Mouse (Mus musculus) liver, embryonic 13.5 days (tissue): ENCODE measurements around the gene Lbhd2. TPM values are rescaled to one million over a fixed set of nuclear protein-coding genes. Genes with fewer than 3 reads are reported as not detected.

Experiments
- ATAC-seq: fragments of 200-750 bp; cut with Nextera tagmentation; 2 replicates; pipeline ENCODE4 v1.8.0; 2017; ENCODE audit warnings: low read depth, mild to moderate bottlenecking, moderate number of reproducible peaks, moderate library complexity
- DNase-seq: peaks from one replicate; pipeline ENCODE4 v3.0.0; 2022
- H3K27ac ChIP-seq: fragments of 300-500 bp; sonication (generic); 2 replicates; pipeline ENCODE4 v1.5.1; 2015; ENCODE audit warnings: moderate library complexity, mild to moderate bottlenecking, inconsistent platforms
- H3K27me3 ChIP-seq: fragments of 300-500 bp; sonication (generic); 2 replicates; pipeline ENCODE4 v1.6.1; 2015; ENCODE audit warnings: mild to moderate bottlenecking, inconsistent platforms
- H3K36me3 ChIP-seq: fragments of 300-500 bp; sonication (generic); 2 replicates; pipeline ENCODE4 v1.6.1; 2015; ENCODE audit warnings: mild to moderate bottlenecking, inconsistent platforms
- H3K4me1 ChIP-seq: fragments of 300-500 bp; sonication (generic); replicated peaks from 2 replicates; pipeline ENCODE4 v1.6.1; 2015; ENCODE audit warnings: inconsistent platforms
- H3K4me2 ChIP-seq: fragments of 300-500 bp; sonication (generic); 2 replicates; pipeline ENCODE4 v1.6.1; 2015; ENCODE audit warnings: inconsistent platforms, mild to moderate bottlenecking, moderate library complexity
- H3K4me3 ChIP-seq: fragments of 300-500 bp; sonication (generic); replicated peaks from 2 replicates; pipeline ENCODE4 v1.5.1; 2015; ENCODE audit warnings: mild to moderate bottlenecking, inconsistent platforms
- H3K9ac ChIP-seq: fragments of 300-500 bp; sonication (generic); 2 replicates; pipeline ENCODE4 v1.6.1; 2015; ENCODE audit warnings: mild to moderate bottlenecking, inconsistent platforms
- H3K9me3 ChIP-seq: fragments of 300-500 bp; sonication (generic); replicated peaks from 2 replicates; pipeline ENCODE4 v1.6.1; 2016; ENCODE audit warnings: inconsistent platforms
- WGBS: fragments of 180-500 bp; shearing (Covaris S2); methylation state at CpG from one replicate; pipeline ENCODE4 v1.1.7; 2015; ENCODE audit not compliant: insufficient replicate concordance; 5-methylcytosine and 5-hydroxymethylcytosine counted together
- polyA plus RNA-seq: library from polyadenylated mRNA; unstranded; fragments of >200 nt; fragmentation: Nextera tagmentation; extraction: Ambion mirVana; gene quantifications from 2 replicates; pipeline ENCODE4 v1.2.1, GENCODE M21; 2015

Gene Lbhd2
- polyA plus RNA-seq, 1 experiment from 2014 or later = not detected

DNA sequence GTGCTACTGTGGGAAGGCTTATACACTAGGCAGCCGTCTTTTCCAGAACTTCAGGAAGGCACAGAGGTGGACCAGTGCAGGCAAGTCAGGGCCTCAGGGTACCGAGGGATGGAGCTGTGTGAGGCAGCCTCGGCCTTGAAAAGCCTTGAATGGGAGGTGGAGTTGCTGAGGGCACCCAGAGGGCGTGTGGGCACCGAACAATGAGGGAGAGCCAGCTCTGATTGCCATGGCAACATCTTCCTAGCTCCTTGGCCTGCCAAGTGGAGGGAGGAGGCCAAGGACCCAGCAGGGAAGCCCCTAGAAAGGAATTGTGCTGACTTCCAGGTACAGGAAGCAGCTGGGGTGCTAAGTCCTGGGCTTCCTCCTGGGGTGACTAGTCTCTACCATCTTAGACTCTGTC is 3.0 kb downstream of the Lbhd2 start:
- H3K27me3 ChIP-seq = peaks cover 71% of the 10 kb centered on the region
- no peak overlapping the region for H3K4me3 ChIP-seq
- H3K4me2 ChIP-seq = no peak overlapping the region
- H3K9me3 ChIP-seq = no peaks in the 10 kb centered on the region
- H3K9ac ChIP-seq = no peak overlapping the region
- no peak for DNase-seq
- WGBS = 52% methylated on average over 5 of the region's 5 CpGs
- H3K27ac ChIP-seq = no peak overlapping the region
- peaks cover 16% of the 10 kb centered on the region for H3K4me1 ChIP-seq
- H3K36me3 ChIP-seq = no peaks in the 10 kb centered on the region
- no peak for ATAC-seq

DNA sequence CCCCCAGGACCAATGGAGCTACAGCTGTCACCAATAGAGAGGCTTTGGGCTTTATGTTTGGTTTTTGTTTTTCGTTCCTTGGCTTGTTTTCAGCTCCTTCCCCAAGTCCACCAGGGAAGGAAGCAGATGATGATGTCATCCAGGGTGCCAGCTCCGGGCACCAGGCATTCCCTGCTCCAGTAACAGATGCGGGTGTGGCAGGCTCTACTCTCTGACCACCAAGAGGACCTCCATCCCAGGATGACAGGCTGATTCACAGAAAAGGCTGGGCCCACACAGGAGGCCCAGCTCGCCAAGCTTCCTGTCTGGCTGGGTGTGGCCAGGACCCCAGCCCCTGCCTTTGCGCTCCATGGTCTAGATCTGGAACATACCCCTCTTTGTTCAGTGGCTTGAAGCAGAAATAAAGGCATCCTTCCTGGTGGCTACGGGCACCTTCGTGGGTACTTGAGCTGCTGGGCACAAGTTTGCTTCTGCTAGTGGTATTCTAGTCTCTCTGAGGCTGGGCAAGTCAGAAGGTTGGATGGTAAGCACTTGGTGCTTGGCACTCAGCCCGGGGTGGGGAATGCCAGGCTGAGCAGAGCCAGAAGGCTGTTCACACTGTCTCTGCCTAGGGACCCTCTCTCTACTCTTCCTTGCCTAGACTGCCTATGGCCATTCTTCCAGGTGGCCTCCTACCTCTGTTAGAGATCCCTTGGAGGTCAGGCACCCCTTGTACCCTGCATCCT is 5.2 kb downstream of the Lbhd2 start:
- H3K4me1 ChIP-seq = peaks cover 20% of the 10 kb centered on the region
- peaks cover 73% of the 10 kb centered on the region for H3K27me3 ChIP-seq
- H3K4me3 ChIP-seq = no peak overlapping the region
- H3K9me3 ChIP-seq = no peaks in the 10 kb centered on the region
- no peak for DNase-seq
- 60% methylated on average over 8 of the region's 8 CpGs for WGBS
- no peaks in the 10 kb centered on the region for H3K36me3 ChIP-seq
- H3K27ac ChIP-seq = no peak overlapping the region
- ATAC-seq = no peak
- H3K4me2 ChIP-seq = no peak overlapping the region
- H3K9ac ChIP-seq = no peak overlapping the region

DNA sequence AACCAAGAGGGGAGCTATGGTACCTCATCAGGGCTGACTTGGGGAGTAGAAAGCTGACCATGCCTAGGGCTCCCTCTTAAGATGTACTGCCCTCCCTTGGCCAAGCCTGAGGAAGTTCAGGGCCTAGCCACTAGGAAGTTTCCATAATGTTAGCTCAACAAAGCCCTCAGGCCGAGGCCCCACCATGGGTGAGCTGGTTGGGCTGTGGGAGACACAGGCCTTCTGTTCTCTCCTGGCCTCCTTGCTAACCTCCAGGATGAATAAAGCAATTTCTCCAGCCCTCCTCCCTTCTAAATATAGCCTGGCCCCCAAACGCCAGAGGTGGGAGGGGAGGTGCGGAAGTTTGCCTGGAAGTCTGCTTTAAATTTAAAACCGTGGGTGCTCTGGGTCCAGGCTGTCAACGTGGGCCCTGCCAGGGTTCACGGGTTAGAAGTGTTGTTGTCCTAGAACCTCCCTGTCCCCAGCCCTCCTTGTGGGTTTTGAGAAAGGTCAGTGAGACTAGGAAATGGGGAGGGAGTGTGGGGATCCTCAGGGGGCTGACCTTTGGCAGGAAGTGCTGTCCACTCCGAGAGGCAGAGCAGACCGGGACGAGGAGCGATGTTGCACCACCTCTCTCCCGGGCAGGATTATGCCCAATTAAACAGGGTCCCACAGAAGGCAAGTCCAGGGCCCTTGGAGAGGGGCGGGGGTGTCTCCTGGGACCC is 6.1 kb downstream of the Lbhd2 start:
- ATAC-seq (0 out of 2 replicates have a peak, but pooled peaks have one; percentile 3), DNase-seq (no peak)
- H3K4me2 ChIP-seq = peak overlapping the region; percentile 56
- no peak overlapping the region for H3K27ac ChIP-seq
- WGBS = 28% methylated on average over 12 of the region's 12 CpGs
- H3K27me3 ChIP-seq = peaks cover 71% of the 10 kb centered on the region
- no peaks in the 10 kb centered on the region for H3K36me3 ChIP-seq
- H3K4me3 ChIP-seq = peak overlapping the region; percentile 31; the same call in 1 of the 2 replicates
- no peaks in the 10 kb centered on the region for H3K9me3 ChIP-seq
- peaks cover 24% of the 10 kb centered on the region for H3K4me1 ChIP-seq
- 0 out of 2 replicates have a peak overlapping the region, but pooled peaks have one; percentile 29 for H3K9ac ChIP-seq

DNA sequence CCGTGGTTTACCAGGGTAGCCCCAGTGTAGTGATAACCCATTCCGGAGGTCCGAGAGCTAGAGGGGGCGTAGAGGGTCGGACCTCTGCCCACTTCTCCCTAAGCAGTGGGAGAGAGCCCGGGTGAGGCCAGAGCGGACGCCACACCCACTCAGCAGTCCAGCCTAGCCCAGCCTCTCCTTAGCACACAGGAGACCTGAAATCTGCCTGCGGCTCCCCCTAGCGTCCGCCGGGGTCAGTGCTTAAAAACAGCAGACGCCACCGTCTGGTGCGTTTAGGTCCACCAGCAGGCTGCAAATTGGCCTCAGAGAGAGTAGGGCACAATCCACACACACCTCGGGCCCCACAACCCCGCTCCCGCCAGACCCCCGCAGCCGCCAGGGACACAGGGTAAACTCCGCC is 6.7 kb downstream of the Lbhd2 start:
- DNase-seq (peak; percentile 74), ATAC-seq (peak; percentile 75)
- H3K4me1 ChIP-seq = peaks cover 30% of the 10 kb centered on the region
- H3K27me3 ChIP-seq = peaks cover 71% of the 10 kb centered on the region
- H3K36me3 ChIP-seq = no peaks in the 10 kb centered on the region
- H3K9ac ChIP-seq = 0 out of 2 replicates have a peak overlapping the region, but pooled peaks have one; percentile 29
- WGBS = 2% methylated on average over 21 of the region's 21 CpGs
- no peak overlapping the region for H3K27ac ChIP-seq
- no peaks in the 10 kb centered on the region for H3K9me3 ChIP-seq
- H3K4me3 ChIP-seq = peak overlapping the region; percentile 31; the same call in 1 of the 2 replicates
- peak overlapping the region; percentile 56 for H3K4me2 ChIP-seq

DNA sequence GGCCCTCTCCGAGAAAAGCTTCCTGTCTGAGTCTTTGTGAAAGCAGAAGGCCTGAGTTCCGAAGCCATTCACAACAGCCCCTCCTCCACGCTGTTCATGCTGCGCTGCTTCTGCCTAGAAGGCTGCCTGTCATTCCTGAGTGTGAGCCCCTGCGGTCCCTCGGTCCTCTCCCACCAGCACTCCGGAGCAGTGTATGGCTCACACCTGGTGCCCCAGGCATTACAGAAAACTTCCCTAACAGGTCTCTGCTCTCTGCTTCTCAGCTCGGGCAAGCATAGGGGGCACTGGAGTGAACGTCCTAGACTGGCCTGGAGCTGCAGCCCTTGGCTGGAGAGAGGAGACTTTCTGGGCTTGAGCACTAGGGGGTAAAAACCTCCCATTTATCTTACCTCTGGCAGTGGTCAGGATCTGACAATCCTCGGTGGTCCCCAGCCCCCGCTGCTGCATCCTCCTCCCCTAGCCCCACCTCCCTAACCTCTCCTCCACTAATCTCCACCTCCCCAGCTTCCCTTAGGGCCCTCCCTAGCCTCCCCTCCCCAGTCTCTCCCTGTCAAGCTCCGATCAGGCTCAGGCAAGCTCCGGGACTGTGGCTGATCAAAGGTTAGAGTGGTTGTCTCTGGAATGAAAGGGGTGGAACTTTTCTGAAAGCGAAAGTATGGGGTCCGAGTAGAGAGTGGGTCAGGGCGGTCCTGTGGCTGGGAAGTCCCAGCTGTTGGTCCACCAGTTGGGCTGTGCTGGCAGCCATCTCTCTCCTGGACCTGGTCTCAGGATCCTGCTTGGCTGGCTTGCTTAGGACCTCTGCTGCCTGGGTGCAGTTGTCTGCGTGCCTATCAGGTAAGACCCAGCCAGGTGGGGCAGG is 10.5 kb downstream of the Lbhd2 start, which contains the start of gene Exoc3l4:
TSS of gene Exoc3l4 (plus strand) at position 97 of the 859 bp plus-strand sequence.
- Histone ChIP-seq H3K4me2 (peak within 1 kb of the TSS; percentile 59), H3K9ac (peak within 1 kb of the TSS; percentile 45; the same call in 1 of the 2 replicates), H3K9me3 (no peaks in the 10 kb centered on the region), H3K27ac (peak within 1 kb of the TSS; percentile 73), H3K27me3 (peaks cover 68% of the 10 kb centered on the region), H3K4me1 (peaks cover 66% of the 10 kb centered on the region), H3K36me3 (no peaks in the 10 kb centered on the region), H3K4me3 (peak within 1 kb of the TSS; percentile 49)
- ATAC-seq (peak; percentile 58), DNase-seq (no peak)
- WGBS = 6% methylated on average over 17 of the region's 17 CpGs

DNA sequence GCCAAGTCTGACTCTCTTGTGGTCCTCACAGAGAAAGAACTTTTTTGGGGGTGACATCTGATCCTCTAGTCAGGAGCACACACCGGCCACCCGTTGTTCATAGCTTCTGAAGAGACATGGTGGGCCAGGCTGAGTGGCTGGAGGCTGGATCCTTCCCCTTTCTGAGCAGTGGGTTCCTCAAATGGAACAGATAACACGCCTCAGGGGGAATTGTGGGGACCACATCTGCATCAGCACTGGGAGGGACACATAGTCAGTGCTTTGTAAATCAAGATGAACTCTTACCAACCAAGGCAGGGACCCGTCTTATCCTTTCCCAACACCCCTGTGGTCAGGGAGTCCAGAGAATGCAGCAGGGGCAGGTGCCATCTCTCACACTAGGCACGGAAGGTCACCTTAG is 13.3 kb downstream of the Lbhd2 start:
- DNase-seq (no peak), ATAC-seq (no peak)
- H3K9ac ChIP-seq = no peak overlapping the region
- H3K9me3 ChIP-seq = no peaks in the 10 kb centered on the region
- H3K27ac ChIP-seq = peak overlapping the region; percentile 69
- H3K27me3 ChIP-seq = peaks cover 87% of the 10 kb centered on the region
- H3K36me3 ChIP-seq = 0 out of 2 replicates have a peak, but pooled peaks cover 3% of the 10 kb centered on the region
- peak overlapping the region; percentile 51 for H3K4me2 ChIP-seq
- peaks cover 72% of the 10 kb centered on the region for H3K4me1 ChIP-seq
- 22% methylated on average over 5 of the region's 5 CpGs for WGBS
- no peak overlapping the region for H3K4me3 ChIP-seq

DNA sequence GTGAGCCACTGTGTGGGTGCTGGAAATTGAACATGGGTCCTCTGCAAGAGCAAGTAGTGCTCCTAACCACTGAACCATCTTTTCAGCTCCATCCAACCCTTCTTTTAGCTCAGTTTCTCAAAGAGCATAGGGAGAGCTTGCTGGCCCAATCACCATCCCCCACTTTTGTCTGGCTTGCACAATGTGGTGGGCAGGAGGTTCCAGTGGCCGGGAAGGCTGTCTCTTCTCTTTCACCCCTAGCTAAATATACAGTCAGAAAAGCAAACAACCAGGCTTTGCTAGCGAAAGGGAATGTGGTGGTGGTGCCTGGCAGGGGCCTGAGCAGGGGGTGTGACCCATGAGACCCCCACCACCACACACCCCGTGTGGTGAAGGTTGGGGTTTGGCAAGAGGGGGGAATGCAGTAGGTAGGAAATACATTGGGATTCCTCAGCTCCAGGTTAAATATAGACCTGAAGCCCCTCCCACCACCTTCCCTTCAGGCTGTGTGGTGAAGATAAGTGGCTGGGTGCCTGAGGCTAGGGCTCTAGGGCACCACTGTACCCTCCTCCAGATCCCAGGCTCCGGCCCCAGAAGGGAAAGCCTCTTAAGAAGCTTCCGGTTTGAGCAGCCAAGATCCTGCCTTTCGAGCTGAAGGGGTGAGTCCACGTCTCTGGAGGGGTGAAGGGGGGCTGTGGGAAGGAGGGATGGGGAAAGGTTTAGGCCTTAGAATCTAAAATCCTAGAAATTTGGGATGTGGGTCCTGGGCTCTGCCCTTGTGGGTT is 14.5 kb downstream of the Lbhd2 start:
- WGBS = 16% methylated on average over 7 of the region's 7 CpGs
- Histone ChIP-seq H3K4me1 (peaks cover 79% of the 10 kb centered on the region), H3K9ac (peak overlapping the region; percentile 43; the same call in 1 of the 2 replicates), H3K27me3 (peaks cover 88% of the 10 kb centered on the region), H3K4me2 (peak overlapping the region; percentile 51), H3K36me3 (0 out of 2 replicates have a peak, but pooled peaks cover 3% of the 10 kb centered on the region), H3K4me3 (peak overlapping the region; percentile 23; the same call in 1 of the 2 replicates), H3K27ac (peak overlapping the region; percentile 69), H3K9me3 (no peaks in the 10 kb centered on the region)
- ATAC-seq = peak; percentile 46
- no peak for DNase-seq

DNA sequence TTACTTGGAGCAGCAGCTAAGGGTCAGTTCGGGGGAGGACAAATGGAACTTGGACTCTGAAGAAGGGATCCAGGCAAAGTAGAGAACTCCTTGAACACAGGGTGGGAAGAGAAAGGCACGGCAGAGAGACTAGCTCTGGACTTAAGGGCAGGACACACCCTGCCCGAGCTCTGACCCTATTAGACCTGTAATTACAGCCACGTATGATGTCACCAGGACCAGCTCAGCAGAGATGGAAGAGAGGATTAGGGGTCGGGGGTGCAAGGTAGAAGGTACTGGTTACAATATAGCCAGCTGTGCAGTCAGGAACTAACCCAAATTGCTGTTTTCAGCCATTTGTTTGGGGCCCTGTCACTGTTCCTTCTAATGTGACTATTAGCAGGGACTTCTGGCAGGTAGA is 16.2 kb downstream of the Lbhd2 start:
- WGBS = 50% methylated on average over 5 of the region's 5 CpGs
- no peak for DNase-seq
- Histone ChIP-seq H3K4me1 (peaks cover 79% of the 10 kb centered on the region), H3K4me3 (no peak overlapping the region), H3K9ac (no peak overlapping the region), H3K4me2 (no peak overlapping the region), H3K27me3 (peaks cover 86% of the 10 kb centered on the region), H3K27ac (no peak overlapping the region), H3K9me3 (no peaks in the 10 kb centered on the region), H3K36me3 (0 out of 2 replicates have a peak, but pooled peaks cover 6% of the 10 kb centered on the region)
- ATAC-seq = no peak

DNA sequence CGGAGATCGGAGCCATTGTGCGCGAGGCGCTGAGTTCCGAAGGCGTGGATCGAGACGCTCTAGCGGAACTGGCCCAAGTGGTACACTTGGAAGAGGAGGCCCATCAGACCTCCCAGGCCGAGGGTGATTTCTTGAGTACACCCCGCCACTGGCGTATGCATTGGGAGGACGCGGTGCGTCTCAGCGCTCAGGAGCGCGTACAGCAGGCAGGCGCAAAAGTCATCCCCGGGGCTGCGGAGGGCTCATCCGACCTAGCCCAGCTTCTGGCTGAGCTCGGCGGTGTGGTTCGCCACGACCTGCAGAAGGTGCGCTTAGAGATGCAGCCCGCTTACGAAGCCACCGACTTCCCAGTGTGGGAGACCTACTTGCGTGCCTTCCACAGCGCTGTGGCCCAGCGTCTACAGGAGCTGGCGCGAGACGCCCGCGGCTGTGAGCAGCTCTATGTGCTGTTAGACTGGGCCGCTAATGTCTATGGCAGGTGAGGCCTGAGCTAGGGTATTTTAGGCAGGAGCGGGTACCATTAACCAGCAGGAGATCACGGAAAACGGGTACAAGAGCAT is 17.0 kb downstream of the Lbhd2 start:
- Histone ChIP-seq H3K36me3 (0 out of 2 replicates have a peak, but pooled peaks cover 6% of the 10 kb centered on the region), H3K4me1 (peaks cover 81% of the 10 kb centered on the region), H3K27me3 (peaks cover 88% of the 10 kb centered on the region), H3K4me2 (no peak overlapping the region), H3K27ac (no peak overlapping the region), H3K9ac (no peak overlapping the region), H3K9me3 (no peaks in the 10 kb centered on the region), H3K4me3 (no peak overlapping the region)
- ATAC-seq = no peak
- DNase-seq = no peak
- 20% methylated on average over 43 of the region's 43 CpGs for WGBS

DNA sequence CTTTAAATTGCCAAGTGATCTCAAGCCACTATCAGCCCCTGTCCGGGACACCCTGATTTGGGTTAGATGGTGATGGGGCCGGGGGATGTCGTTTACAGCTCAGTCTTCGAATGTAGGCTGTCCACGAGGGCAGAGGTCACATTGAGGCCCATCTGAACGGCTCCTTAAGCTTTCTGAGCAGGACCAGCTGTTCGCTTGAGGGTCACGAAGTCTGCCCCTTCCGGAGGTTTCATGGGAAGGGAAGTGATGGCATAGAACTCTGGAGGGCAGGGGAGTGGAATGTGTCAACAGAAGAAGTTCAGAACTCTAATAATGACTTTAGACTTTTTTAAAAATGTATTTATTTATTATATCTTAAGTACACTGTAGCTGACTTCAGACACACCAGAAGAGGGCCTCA is 17.9 kb downstream of the Lbhd2 start:
- Histone ChIP-seq H3K4me2 (no peak overlapping the region), H3K4me1 (peaks cover 81% of the 10 kb centered on the region), H3K9me3 (no peaks in the 10 kb centered on the region), H3K9ac (no peak overlapping the region), H3K27me3 (peaks cover 88% of the 10 kb centered on the region), H3K4me3 (no peak overlapping the region), H3K27ac (no peak overlapping the region), H3K36me3 (0 out of 2 replicates have a peak, but pooled peaks cover 6% of the 10 kb centered on the region)
- ATAC-seq = no peak
- WGBS = 37% methylated on average over 9 of the region's 9 CpGs
- DNase-seq = no peak
